Mouse (Mus musculus) adrenal gland, adult 2 months (tissue): ENCODE data around the gene Unc13d. TPM values are rescaled to one million over a fixed set of nuclear protein-coding genes. Genes with fewer than 3 reads are reported as not detected.
"Not testable (repeated sequence)": the region's sequence is repeated elsewhere in the genome, so short reads cannot be mapped to it uniquely, and the experiment has no call there.

Experiments
- DNase-seq: peaks from one replicate; pipeline ENCODE4 v3.0.0; 2021
- polyA plus RNA-seq: library from polyadenylated mRNA; depleted of rRNA; stranded (reverse); fragments of >200 nt; gene quantifications from 2 replicates; pipeline ENCODE4 v1.2.3, GENCODE M21; 2012; rRNA removed
- total RNA-seq, 2 experiments: library from RNA; stranded (reverse); gene quantifications; 2 replicates each; pipeline ENCODE4 v1.2.3; 2021

The Unc13d gene
- total and polyA plus RNA-seq, 3 experiments: 0.83 to 2.3 (median 1.0) TPM

GRCm38 (mm10) chr11:116022256-116022780 is 55.4 kb downstream of the Unc13d start:
- DNase-seq: no peak

GRCm38 (mm10) chr11:116021328-116022220 is 56.2 kb downstream of the Unc13d start:
- no peak for DNase-seq

- no peak for DNase-seq
Measured at GRCm38 (mm10) chr11:116020519-116020922, 57.2 kb downstream of the Unc13d start.

GRCm38 (mm10) chr11:116019976-116020411 is 57.8 kb downstream of the Unc13d start:
- DNase-seq: no peak

GRCm38 (mm10) chr11:116019360-116019791 is 58.4 kb downstream of the Unc13d start:
- DNase-seq: no peak

- not testable (repeated sequence) for DNase-seq
Measured at GRCm38 (mm10) chr11:116018867-116019266, 58.9 kb downstream of the Unc13d start.

GRCm38 (mm10) chr11:116018106-116018505 is 59.7 kb downstream of the Unc13d start:
- DNase-seq: peak; percentile 46

- no peak for DNase-seq
Measured at GRCm38 (mm10) chr11:116014821-116015220, 62.9 kb downstream of the Unc13d start.

- peak; percentile 94 for DNase-seq
Measured at GRCm38 (mm10) chr11:116012262-116012947, 65.4 kb downstream of the Unc13d start, which contains the start of gene Galk1. Gene Galk1, minus strand, starts transcription at chr11:116012719.

Other genes starting within 250 kb of the Unc13d start
- under 1 TPM in 1 of 2 experiments, not detected in 1; 0.35 TPM for gene Myo15b, start 219.6 kb downstream of the Unc13d start, total RNA-seq
- gene Myo15b, start 219.6 kb downstream of the Unc13d start, polyA plus RNA-seq: 0.13 and 0.47 TPM in 2 replicates
- 1 to 10 TPM in 1 of 2 experiments, under 1 TPM in 1; 0.58 to 1.3 TPM for gene Smim5, start 178.0 kb downstream of the Unc13d start, total RNA-seq
- gene Smim5, start 178.0 kb downstream of the Unc13d start, polyA plus RNA-seq: 0.86 and 0.99 TPM in 2 replicates
- gene Smim6, start 165.9 kb downstream of the Unc13d start, total RNA-seq: not detected
- gene Smim6, start 165.9 kb downstream of the Unc13d start, polyA plus RNA-seq: not detected in 2 replicates
- 10 to 100 TPM; 31.8 to 44.5 TPM for gene Sap30bp, start 144.7 kb downstream of the Unc13d start, total RNA-seq
- gene Sap30bp, start 144.7 kb downstream of the Unc13d start, polyA plus RNA-seq: 31.4 and 33.8 TPM in 2 replicates
- 10 to 100 TPM; 20.8 to 28.3 TPM for gene Recql5, start 144.5 kb downstream of the Unc13d start, total RNA-seq
- gene Recql5, start 144.5 kb downstream of the Unc13d start, polyA plus RNA-seq: 22.4 and 25.4 TPM in 2 replicates
- 1 to 10 TPM; 2.1 to 4.3 TPM for gene Itgb4, start 103.3 kb downstream of the Unc13d start, total RNA-seq
- 3.9 and 4.8 TPM in 2 replicates for gene Itgb4, start 103.3 kb downstream of the Unc13d start, polyA plus RNA-seq
- 10 to 100 TPM; 30.6 to 45.6 TPM for gene Galk1, start 65.2 kb downstream of the Unc13d start, total RNA-seq
- 68.6 and 71.3 TPM in 2 replicates for gene Galk1, start 65.2 kb downstream of the Unc13d start, polyA plus RNA-seq
- gene H3f3b, start 50.0 kb downstream of the Unc13d start, total RNA-seq: 100 to 1,000 TPM; 270 to 363 TPM
- gene H3f3b, start 50.0 kb downstream of the Unc13d start, polyA plus RNA-seq: 76.2 and 92.7 TPM in 2 replicates
- gene Unk, start 47.6 kb downstream of the Unc13d start, total RNA-seq: 10 to 100 TPM; 20.2 to 21.2 TPM
- 46.0 and 58.5 TPM in 2 replicates for gene Unk, start 47.6 kb downstream of the Unc13d start, polyA plus RNA-seq
- 100 to 1,000 TPM; 165 to 185 TPM for gene Wbp2, start 9.0 kb upstream of the Unc13d start, total RNA-seq
- gene Wbp2, start 9.0 kb upstream of the Unc13d start, polyA plus RNA-seq: 517 and 528 TPM in 2 replicates
- 10 to 100 TPM; 10.3 to 17.9 TPM for gene Trim47, start 49.2 kb upstream of the Unc13d start, total RNA-seq
- 49.1 and 68.9 TPM in 2 replicates for gene Trim47, start 49.2 kb upstream of the Unc13d start, polyA plus RNA-seq
- gene Trim65, start 53.2 kb upstream of the Unc13d start, total RNA-seq: 10 to 100 TPM in 1 of 2 experiments, 1 to 10 TPM in 1; 9.5 to 11.8 TPM
- 15.9 and 16.0 TPM in 2 replicates for gene Trim65, start 53.2 kb upstream of the Unc13d start, polyA plus RNA-seq
- 100 to 1,000 TPM; 102 to 108 TPM for gene Mrpl38, start 60.9 kb upstream of the Unc13d start, total RNA-seq
- gene Mrpl38, start 60.9 kb upstream of the Unc13d start, polyA plus RNA-seq: 134 and 167 TPM in 2 replicates
- 10 to 100 TPM; 30.4 to 37.8 TPM for gene Fbf1, start 90.2 kb upstream of the Unc13d start, total RNA-seq
- gene Fbf1, start 90.2 kb upstream of the Unc13d start, polyA plus RNA-seq: 19.5 and 21.4 TPM in 2 replicates
- 10 to 100 TPM; 24.7 to 27.3 TPM for gene Ten1, start 120.9 kb upstream of the Unc13d start, total RNA-seq
- 15.0 and 16.2 TPM in 2 replicates for gene Ten1, start 120.9 kb upstream of the Unc13d start, polyA plus RNA-seq
- 100 to 1,000 TPM; 225 TPM for gene Acox1, start 121.1 kb upstream of the Unc13d start, total RNA-seq
- 64.1 and 67.5 TPM in 2 replicates for gene Acox1, start 121.1 kb upstream of the Unc13d start, polyA plus RNA-seq
- gene Evpl, start 160.1 kb upstream of the Unc13d start, total RNA-seq: 1 to 10 TPM in 1 of 2 experiments, under 1 TPM in 1; 0.43 to 1.8 TPM
- 0.49 and 0.57 TPM in 2 replicates for gene Evpl, start 160.1 kb upstream of the Unc13d start, polyA plus RNA-seq
- 10 to 100 TPM; 70.0 to 77.0 TPM for gene Srp68, start 196.3 kb upstream of the Unc13d start, total RNA-seq
- gene Srp68, start 196.3 kb upstream of the Unc13d start, polyA plus RNA-seq: 21.4 and 27.6 TPM in 2 replicates
- under 1 TPM in 1 of 2 experiments, not detected in 1; 0.24 TPM for gene Galr2, start 203.0 kb upstream of the Unc13d start, total RNA-seq
- 0.90 and 1.1 TPM in 2 replicates for gene Galr2, start 203.0 kb upstream of the Unc13d start, polyA plus RNA-seq
- gene Exoc7, start 229.3 kb upstream of the Unc13d start, total RNA-seq: 10 to 100 TPM; 64.9 to 67.6 TPM
- gene Exoc7, start 229.3 kb upstream of the Unc13d start, polyA plus RNA-seq: 21.8 and 26.7 TPM in 2 replicates